Mouse (Mus musculus) limb, embryonic 13.5 days (tissue): ENCODE results near the gene Ankrd2. TPM values are rescaled to one million over a fixed set of nuclear protein-coding genes. Genes with fewer than 3 reads are reported as not detected.
"Not testable (repeated sequence)": the region's sequence is repeated elsewhere in the genome, so short reads cannot be mapped to it uniquely, and the experiment has no call there.

Experiments used
- ATAC-seq: fragments of 200-750 bp; cut with Nextera tagmentation; 2 replicates; pipeline ENCODE4 v1.8.0; 2017; ENCODE audit warnings: low read depth, moderate number of reproducible peaks, moderate TSS enrichment; ENCODE audit not compliant: low FRiP score
- H3K27ac ChIP-seq: fragments of 300-500 bp; sonication (generic); 2 replicates; pipeline ENCODE4 v1.5.1; 2015; ENCODE audit warnings: inconsistent platforms, mild to moderate bottlenecking, moderate library complexity
- H3K27me3 ChIP-seq: fragments of 300-500 bp; sonication (generic); 2 replicates; pipeline ENCODE4 v1.6.1; 2015; ENCODE audit warnings: mild to moderate bottlenecking, inconsistent platforms
- H3K36me3 ChIP-seq: fragments of 300-500 bp; sonication (generic); 2 replicates; pipeline ENCODE4 v1.6.1; 2015; ENCODE audit warnings: inconsistent platforms, mild to moderate bottlenecking, moderate library complexity
- H3K4me1 ChIP-seq: fragments of 300-500 bp; sonication (generic); 2 replicates; pipeline ENCODE4 v1.6.1; 2015; ENCODE audit warnings: inconsistent platforms
- H3K4me2 ChIP-seq: fragments of 300-500 bp; sonication (generic); replicated peaks from 2 replicates; pipeline ENCODE4 v1.6.1; 2015; ENCODE audit warnings: inconsistent platforms, mild to moderate bottlenecking, moderate library complexity
- H3K4me3 ChIP-seq: fragments of 300-500 bp; sonication (generic); 2 replicates; pipeline ENCODE4 v1.5.1; 2015; ENCODE audit warnings: moderate library complexity, mild to moderate bottlenecking, inconsistent platforms
- H3K9ac ChIP-seq: fragments of 300-500 bp; sonication (generic); 2 replicates; pipeline ENCODE4 v1.6.1; 2015; ENCODE audit warnings: mild to moderate bottlenecking, inconsistent platforms
- H3K9me3 ChIP-seq: fragments of 300-500 bp; sonication (generic); 2 replicates; pipeline ENCODE4 v1.6.1; 2016; ENCODE audit warnings: inconsistent platforms
- WGBS: fragments of 180-500 bp; shearing (Covaris S2); methylation state at CpG from one replicate; pipeline ENCODE4 v1.1.7; 2015; 5-methylcytosine and 5-hydroxymethylcytosine counted together
- polyA plus RNA-seq: library from polyadenylated mRNA; unstranded; fragments of >200 nt; fragmentation: Nextera tagmentation; extraction: Ambion mirVana; gene quantifications from 2 replicates; pipeline ENCODE4 v1.2.1, GENCODE M21; 2015

Ankrd2 gene
- polyA plus RNA-seq, 1 experiment from 2014 or later: 0.22 TPM

- Histone ChIP-seq H3K4me1 (no peaks in the 10 kb centered on the region), H3K4me3 (no peak overlapping the region), H3K4me2 (no peak overlapping the region), H3K36me3 (no peaks in the 10 kb centered on the region), H3K27me3 (no peaks in the 10 kb centered on the region), H3K9me3 (no peaks in the 10 kb centered on the region; the same call in 1 of the 2 replicates), H3K27ac (no peak overlapping the region), H3K9ac (no peak overlapping the region)
- ATAC-seq: no peak
- 82% methylated on average over 11 of the region's 11 CpGs for WGBS
Measured at GRCm38 (mm10) chr19:42068441-42069240, 32.8 kb downstream of the Ankrd2 start.

DNA sequence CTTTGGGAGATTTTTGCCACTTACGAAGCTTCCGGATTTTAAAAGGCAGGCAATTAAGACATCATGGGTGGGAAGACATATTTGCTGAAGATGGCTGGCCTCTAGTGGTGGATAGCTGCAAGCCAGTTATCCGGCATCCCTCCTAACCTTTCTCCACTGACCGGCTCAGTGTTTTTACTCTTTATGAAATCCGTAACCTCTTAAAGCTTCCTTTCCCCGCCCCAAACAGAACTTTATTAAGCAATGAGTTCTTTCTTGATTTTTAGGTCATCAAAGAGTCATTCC is 33.4 kb downstream of the Ankrd2 start:
- no peak for ATAC-seq
- Histone ChIP-seq H3K36me3 (no peaks in the 10 kb centered on the region), H3K9me3 (no peaks in the 10 kb centered on the region; the same call in 1 of the 2 replicates), H3K4me2 (no peak overlapping the region), H3K9ac (no peak overlapping the region), H3K4me3 (no peak overlapping the region), H3K27ac (no peak overlapping the region), H3K27me3 (no peaks in the 10 kb centered on the region), H3K4me1 (no peaks in the 10 kb centered on the region)
- 58% methylated on average over 6 of the region's 6 CpGs for WGBS

DNA sequence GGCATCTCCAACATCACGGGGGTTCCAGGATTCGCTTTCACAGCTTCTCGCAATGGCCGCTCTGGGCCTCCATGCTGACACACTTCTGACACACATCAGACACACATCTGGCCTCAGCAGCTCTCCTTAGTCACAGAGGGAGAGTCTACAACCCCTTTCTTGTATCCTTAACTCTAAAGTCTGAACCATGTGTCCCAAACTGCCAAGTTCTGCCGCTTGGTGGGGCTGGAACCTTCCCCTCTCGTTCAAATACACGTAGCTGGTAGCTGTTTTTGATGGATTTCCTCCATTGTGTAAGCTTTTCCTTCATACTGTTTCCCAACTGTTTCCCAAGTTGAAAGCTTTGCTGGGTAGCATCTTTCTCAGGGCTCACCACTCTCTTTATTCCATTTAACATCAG is 35.4 kb downstream of the Ankrd2 start:
- H3K9me3 ChIP-seq: no peaks in the 10 kb centered on the region; the same call in 1 of the 2 replicates
- no peak overlapping the region for H3K4me3 ChIP-seq
- no peaks in the 10 kb centered on the region for H3K4me1 ChIP-seq
- no peak overlapping the region for H3K4me2 ChIP-seq
- 72% methylated on average over 7 of the region's 7 CpGs for WGBS
- peaks cover 13% of the 10 kb centered on the region for H3K36me3 ChIP-seq
- H3K27ac ChIP-seq: no peak overlapping the region
- H3K27me3 ChIP-seq: no peaks in the 10 kb centered on the region
- ATAC-seq: no peak
- no peak overlapping the region for H3K9ac ChIP-seq

DNA sequence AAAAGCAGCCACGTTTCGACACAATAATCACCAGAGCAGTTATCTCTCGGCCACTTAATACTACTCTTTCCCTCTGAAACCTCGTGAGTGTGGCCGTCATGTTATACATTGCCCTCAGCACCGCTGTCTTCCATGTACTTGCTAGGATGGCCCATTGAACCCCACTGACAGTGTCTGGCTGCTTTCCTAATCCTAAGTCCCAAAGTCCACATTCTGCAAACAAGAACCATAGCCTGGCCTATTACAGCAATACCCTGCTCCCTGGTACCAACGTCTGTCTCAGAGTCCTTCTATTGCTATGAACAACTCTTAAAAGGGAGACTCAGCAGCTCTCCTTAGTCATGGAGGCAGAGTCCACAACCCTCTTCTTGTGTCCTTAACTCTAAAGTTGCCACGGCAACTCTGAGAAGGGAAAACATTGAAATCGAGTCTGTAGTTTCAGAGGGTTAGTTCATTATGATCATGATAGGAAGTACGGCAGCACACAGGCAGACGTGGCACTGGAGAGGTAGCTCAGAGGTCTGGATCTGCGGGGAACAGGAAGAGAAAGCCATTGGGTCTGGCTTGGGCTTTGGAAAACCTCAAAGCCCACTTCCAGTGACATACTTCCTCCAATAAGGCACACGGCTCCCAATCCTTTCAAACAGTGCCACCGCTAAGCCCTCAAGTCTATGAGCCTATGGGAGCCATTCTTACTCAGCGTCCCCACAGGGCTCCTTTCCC is 36.2 kb downstream of the Ankrd2 start:
- no peak overlapping the region for H3K4me3 ChIP-seq
- no peaks in the 10 kb centered on the region; the same call in 1 of the 2 replicates for H3K9me3 ChIP-seq
- H3K4me1 ChIP-seq: no peaks in the 10 kb centered on the region
- 85% methylated on average over 15 of the region's 15 CpGs for WGBS
- peaks cover 18% of the 10 kb centered on the region for H3K36me3 ChIP-seq
- H3K9ac ChIP-seq: no peak overlapping the region
- ATAC-seq: no peak
- H3K4me2 ChIP-seq: no peak overlapping the region
- H3K27ac ChIP-seq: no peak overlapping the region
- no peaks in the 10 kb centered on the region for H3K27me3 ChIP-seq

DNA sequence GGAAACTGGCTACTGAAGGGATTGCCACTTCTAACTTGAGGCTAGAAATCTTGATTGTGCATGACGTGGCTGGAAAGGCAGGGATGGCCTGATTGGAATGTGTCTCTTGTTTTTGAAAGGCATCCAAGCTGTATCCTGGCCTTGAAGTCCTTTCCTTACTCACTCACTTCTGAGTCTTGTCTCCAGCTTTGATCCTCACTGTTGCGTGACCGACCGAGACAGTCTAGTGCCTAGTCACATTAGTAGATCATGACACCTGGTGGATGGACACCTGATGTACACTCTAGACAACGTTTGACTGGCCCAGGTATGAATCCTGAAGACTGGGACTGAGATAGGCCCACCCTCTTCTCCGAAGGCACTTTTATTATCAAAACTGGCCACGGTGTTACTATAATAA is 37.0 kb downstream of the Ankrd2 start:
- H3K9me3 ChIP-seq: no peaks in the 10 kb centered on the region; the same call in 1 of the 2 replicates
- H3K27me3 ChIP-seq: no peaks in the 10 kb centered on the region
- H3K4me2 ChIP-seq: no peak overlapping the region
- H3K36me3 ChIP-seq: peaks cover 21% of the 10 kb centered on the region
- H3K4me3 ChIP-seq: no peak overlapping the region
- WGBS: 77% methylated on average over 7 of the region's 7 CpGs
- no peak for ATAC-seq
- H3K27ac ChIP-seq: no peak overlapping the region
- no peak overlapping the region for H3K9ac ChIP-seq
- no peaks in the 10 kb centered on the region for H3K4me1 ChIP-seq

DNA sequence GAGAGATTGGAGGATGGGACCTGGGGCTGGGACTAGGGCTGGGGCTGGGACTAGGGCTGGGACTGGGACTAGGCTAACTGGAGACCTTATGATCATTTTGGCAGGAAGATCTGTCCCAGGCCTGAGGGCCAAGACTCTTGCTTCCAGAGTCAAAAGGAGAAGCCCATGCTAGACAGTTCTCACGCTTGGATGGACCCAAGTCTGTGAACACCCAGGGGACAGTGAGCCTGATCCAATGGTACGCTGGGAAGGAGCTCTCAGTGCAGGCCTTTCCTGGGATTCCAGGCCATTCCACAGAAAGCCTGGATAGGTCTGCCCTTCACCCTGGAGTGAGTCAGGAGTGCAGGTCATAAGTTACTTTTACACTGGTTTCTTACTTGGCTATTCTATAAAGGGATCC is 39.3 kb downstream of the Ankrd2 start:
- Histone ChIP-seq H3K4me2 (no peak overlapping the region), H3K9me3 (no peaks in the 10 kb centered on the region; the same call in 1 of the 2 replicates), H3K4me3 (no peak overlapping the region), H3K4me1 (no peaks in the 10 kb centered on the region), H3K27ac (no peak overlapping the region), H3K9ac (no peak overlapping the region), H3K27me3 (no peaks in the 10 kb centered on the region), H3K36me3 (peaks cover 32% of the 10 kb centered on the region)
- ATAC-seq: no peak
- 86% methylated on average over 2 of the region's 2 CpGs for WGBS

GRCm38 (mm10) chr19:42075992-42076391 is 40.2 kb downstream of the Ankrd2 start:
- H3K9me3 ChIP-seq: no peaks in the 10 kb centered on the region
- H3K27me3 ChIP-seq: no peaks in the 10 kb centered on the region
- no peak overlapping the region for H3K9ac ChIP-seq
- H3K4me3 ChIP-seq: no peak overlapping the region
- no peak for ATAC-seq
- 92% methylated on average over 16 of the region's 16 CpGs for WGBS
- no peak overlapping the region for H3K27ac ChIP-seq
- peaks cover 32% of the 10 kb centered on the region for H3K36me3 ChIP-seq
- H3K4me2 ChIP-seq: no peak overlapping the region
- no peaks in the 10 kb centered on the region for H3K4me1 ChIP-seq

GRCm38 (mm10) chr19:42078566-42078965 is 42.8 kb downstream of the Ankrd2 start:
- H3K27ac ChIP-seq: no peak overlapping the region
- no peak overlapping the region for H3K4me2 ChIP-seq
- no peak overlapping the region for H3K9ac ChIP-seq
- no peak for ATAC-seq
- H3K4me3 ChIP-seq: no peak overlapping the region
- peaks cover 32% of the 10 kb centered on the region for H3K36me3 ChIP-seq
- H3K27me3 ChIP-seq: no peaks in the 10 kb centered on the region
- 94% methylated on average over 8 of the region's 8 CpGs for WGBS
- no peaks in the 10 kb centered on the region for H3K4me1 ChIP-seq
- no peaks in the 10 kb centered on the region for H3K9me3 ChIP-seq

- Histone ChIP-seq H3K9me3 (no peaks in the 10 kb centered on the region), H3K36me3 (peaks cover 32% of the 10 kb centered on the region), H3K4me3 (no peak overlapping the region), H3K9ac (no peak overlapping the region), H3K4me2 (no peak overlapping the region), H3K27me3 (no peaks in the 10 kb centered on the region), H3K4me1 (no peaks in the 10 kb centered on the region), H3K27ac (no peak overlapping the region)
- 95% methylated on average over 12 of the region's 12 CpGs for WGBS
- ATAC-seq: no peak
Measured at GRCm38 (mm10) chr19:42079006-42079405, 43.2 kb downstream of the Ankrd2 start.

- no peaks in the 10 kb centered on the region for H3K27me3 ChIP-seq
- H3K9ac ChIP-seq: no peak overlapping the region
- 83% methylated on average over 5 of the region's 5 CpGs for WGBS
- peaks cover 32% of the 10 kb centered on the region for H3K36me3 ChIP-seq
- ATAC-seq: no peak
- H3K4me1 ChIP-seq: no peaks in the 10 kb centered on the region
- H3K4me2 ChIP-seq: no peak overlapping the region
- no peak overlapping the region for H3K27ac ChIP-seq
- no peaks in the 10 kb centered on the region for H3K9me3 ChIP-seq
- H3K4me3 ChIP-seq: no peak overlapping the region
Measured at GRCm38 (mm10) chr19:42079950-42080349, 44.1 kb downstream of the Ankrd2 start.

- Histone ChIP-seq H3K27ac (no peak overlapping the region), H3K4me3 (no peak overlapping the region), H3K4me2 (no peak overlapping the region), H3K4me1 (peaks cover 1% of the 10 kb centered on the region), H3K27me3 (no peaks in the 10 kb centered on the region), H3K9me3 (no peaks in the 10 kb centered on the region), H3K36me3 (peaks cover 26% of the 10 kb centered on the region), H3K9ac (no peak overlapping the region)
- WGBS: 82% methylated on average over 11 of the region's 11 CpGs
- ATAC-seq: no peak
Measured at GRCm38 (mm10) chr19:42080469-42080868, 44.7 kb downstream of the Ankrd2 start.

- H3K27ac ChIP-seq, H3K9me3 ChIP-seq, H3K4me3 ChIP-seq, H3K4me1 ChIP-seq, H3K9ac ChIP-seq, ATAC-seq, H3K4me2 ChIP-seq, H3K27me3 ChIP-seq: not testable (repeated sequence)
- 94% methylated on average over 5 of the region's 5 CpGs for WGBS
- peaks cover 15% of the 10 kb centered on the region for H3K36me3 ChIP-seq
Measured at GRCm38 (mm10) chr19:42081613-42082012, 45.8 kb downstream of the Ankrd2 start.
